Mouse (Mus musculus) ES-Bruce4 (cell line): ENCODE measurements around the gene Sirpb1b.
"Not testable (repeated sequence)": the region's sequence is repeated elsewhere in the genome, so short reads cannot be mapped to it uniquely, and the experiment has no call there.

Source experiments
- CTCF ChIP-seq: IDR thresholded peaks from one replicate; pipeline ENCODE4 v1.8.1; 2011; ENCODE audit warnings: low read depth, low read length
- EP300 ChIP-seq: IDR thresholded peaks from 2 replicates; pipeline ENCODE4 v1.6.1; 2011; ENCODE audit warnings: low read depth, low read length; ENCODE audit not compliant: insufficient read depth
- POLR2A ChIP-seq: IDR thresholded peaks from one replicate; pipeline ENCODE4 v1.8.1; 2011; ENCODE audit warnings: low read length; ENCODE audit not compliant: insufficient read depth

- not testable (repeated sequence) for TF ChIP-seq CTCF, EP300, POLR2A
Observed at GRCm38 (mm10) chr3:15576466-15576865, 1.6 kb upstream of the Sirpb1b start.
